Mouse (Mus musculus) pancreas, adult 10 weeks (tissue): ENCODE results near the gene Scgb1b29. TPM values are rescaled to one million over a fixed set of nuclear protein-coding genes. Genes with fewer than 3 reads are reported as not detected.

Experiments used
- polyA plus RNA-seq: library from polyadenylated mRNA; stranded (reverse); fragments of 350-450 nt; fragmentation: Illumina TruSeq; extraction: RNeasy Lipid Tissue Mini Kit (QIAGEN cat#74804); gene quantifications from one replicate; pipeline ENCODE4 v1.2.3, GENCODE M21; 2015; ENCODE audit warnings: low read depth, low replicate concordance; ENCODE audit not compliant: insufficient read depth

Gene Scgb1b29
- not detected for polyA plus RNA-seq

GRCm38 (mm10) chr7:32441241-32441640 is at the start of gene Scgb1b29:
Gene Scgb1b29, plus strand, starts transcription at chr7:32441541.

Other genes with a start within 250 kb of the Scgb1b29 start
- gene Scgb2b11, start 230.4 kb upstream of the Scgb1b29 start, polyA plus RNA-seq = not detected
- gene Scgb1b11, start 218.7 kb upstream of the Scgb1b29 start, polyA plus RNA-seq = not detected
- gene Scgb2b12, start 114.3 kb upstream of the Scgb1b29 start, polyA plus RNA-seq = not detected
- gene Scgb1b12, start 107.4 kb upstream of the Scgb1b29 start, polyA plus RNA-seq = not detected